Mouse (Mus musculus): ENCODE measurements at regions not wholly inside any gene's neighbourhood (a gene's known extent, or its start where the extent isn't known, plus 50 kb on each side); places are given as distances from the start of the nearest gene placed in this dataset.

- Histone ChIP-seq H3K4me3 (no peak overlapping the region), H3K36me3 (no peaks in the 10 kb centered on the region), H3K9ac (replicated peaks) (no peak overlapping the region), H3K27me3 (no peaks in the 10 kb centered on the region), H3K27ac (replicated peaks) (no peak overlapping the region), H3K9me3 (no peaks in the 10 kb centered on the region), H3K4me2 (replicated peaks) (no peak overlapping the region), H3K4me1 (no peaks in the 10 kb centered on the region)
- no peak for ATAC-seq (ENCODE audit: low FRiP score, low read depth)
- 75% methylated on average over 1 of the region's 1 CpGs for WGBS
Observed at GRCm38 (mm10) chr3:125306675-125307074, 97.2 kb upstream of the Ndst4 start.

- Histone ChIP-seq H3K27ac (replicated peaks) (no peak overlapping the region), H3K36me3 (no peaks in the 10 kb centered on the region), H3K9me3 (no peaks in the 10 kb centered on the region), H3K4me3 (no peak overlapping the region), H3K9ac (replicated peaks) (no peak overlapping the region), H3K27me3 (no peaks in the 10 kb centered on the region), H3K4me2 (replicated peaks) (no peak overlapping the region), H3K4me1 (no peaks in the 10 kb centered on the region)
- ATAC-seq (ENCODE audit: low FRiP score, low read depth) = no peak
Observed at GRCm38 (mm10) chr3:125327079-125327478, 76.8 kb upstream of the Ndst4 start.

- Histone ChIP-seq H3K9ac (replicated peaks) (no peak overlapping the region), H3K36me3 (no peaks in the 10 kb centered on the region), H3K27ac (replicated peaks) (no peak overlapping the region), H3K9me3 (no peaks in the 10 kb centered on the region), H3K4me3 (no peak overlapping the region), H3K4me2 (replicated peaks) (no peak overlapping the region), H3K27me3 (no peaks in the 10 kb centered on the region), H3K4me1 (no peaks in the 10 kb centered on the region)
- 86% methylated on average over 3 of the region's 3 CpGs for WGBS
- no peak for ATAC-seq (ENCODE audit: low FRiP score, low read depth)
Observed at GRCm38 (mm10) chr3:125337423-125337822, 66.5 kb upstream of the Ndst4 start.

- Histone ChIP-seq H3K27ac (replicated peaks) (no peak overlapping the region), H3K36me3 (no peaks in the 10 kb centered on the region), H3K27me3 (no peaks in the 10 kb centered on the region), H3K4me3 (no peak overlapping the region), H3K4me1 (no peaks in the 10 kb centered on the region), H3K4me2 (replicated peaks) (no peak overlapping the region), H3K9me3 (no peaks in the 10 kb centered on the region), H3K9ac (replicated peaks) (no peak overlapping the region)
- no peak for ATAC-seq (ENCODE audit: low FRiP score, low read depth)
- WGBS = 57% methylated on average over 6 of the region's 6 CpGs
Observed at GRCm38 (mm10) chr3:125338178-125338692, 65.6 kb upstream of the Ndst4 start.

Measured in midbrain, embryonic 12.5 days (tissue).